Mouse (Mus musculus) urinary bladder, postnatal 4 days (tissue): ENCODE data around the gene Arpp21.

Experiments used
- DNase-seq, 2 experiments: peaks; one replicate each; pipeline ENCODE4 v3.0.0; 2021 to 2022; ENCODE audit warnings: low spot score in 2 of 2

Gene Arpp21

DNA sequence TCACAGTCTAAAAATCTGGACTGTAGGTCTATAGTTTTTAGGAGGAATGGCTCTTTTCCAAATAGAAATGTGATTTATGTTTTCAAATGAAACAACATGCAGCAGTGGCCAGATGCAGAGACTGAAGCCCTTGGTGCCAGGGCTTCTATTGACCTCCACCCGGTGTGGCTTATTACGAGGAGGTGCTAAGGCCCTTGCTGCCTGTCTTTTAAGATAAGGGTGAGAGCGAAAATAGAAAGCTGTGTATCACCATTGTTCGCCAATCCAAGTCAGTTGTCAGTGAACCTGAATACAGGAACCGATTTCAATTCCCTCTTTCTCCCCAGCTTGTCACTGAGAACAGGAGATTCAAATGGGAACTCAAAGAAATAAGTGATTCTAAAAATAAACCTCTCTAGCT, 57.3 kb downstream of the Arpp21 start:
- DNase-seq: no peak

DNA sequence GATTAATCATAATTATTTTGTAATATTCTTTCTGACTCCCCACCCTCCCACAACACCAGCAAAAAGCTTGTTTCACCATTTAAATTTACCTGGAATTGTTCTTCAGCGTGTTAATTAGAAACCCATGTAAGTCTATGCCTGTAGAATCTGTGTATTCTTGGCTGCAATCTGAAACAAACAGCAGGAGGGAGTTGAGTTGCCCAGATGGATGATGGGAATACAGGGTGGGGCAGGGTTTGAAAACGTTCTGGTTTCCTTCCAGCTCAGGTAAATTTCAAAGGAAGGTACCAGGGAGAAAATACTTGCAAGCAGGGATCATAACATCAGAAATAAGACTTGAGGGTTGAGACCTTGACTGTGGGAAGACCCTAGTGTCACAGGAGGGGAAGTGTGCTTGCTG, 58.2 kb downstream of the Arpp21 start:
- DNase-seq: no peak

GRCm38 (mm10) chr9:112176317-112176716, 59.4 kb downstream of the Arpp21 start:
- DNase-seq: no peak

GRCm38 (mm10) chr9:112174407-112175357, 61.1 kb downstream of the Arpp21 start:
- no peak for DNase-seq

GRCm38 (mm10) chr9:112173778-112174177, 62.0 kb downstream of the Arpp21 start:
- no peak for DNase-seq

- no peak for DNase-seq
These were observed 71.1 kb downstream of the Arpp21 start for GRCm38 (mm10) chr9:112164677-112165076.

GRCm38 (mm10) chr9:112160981-112161380, 74.8 kb downstream of the Arpp21 start:
- no peak for DNase-seq

- DNase-seq: no peak
These were observed 81.8 kb downstream of the Arpp21 start for GRCm38 (mm10) chr9:112153972-112154371.

DNA sequence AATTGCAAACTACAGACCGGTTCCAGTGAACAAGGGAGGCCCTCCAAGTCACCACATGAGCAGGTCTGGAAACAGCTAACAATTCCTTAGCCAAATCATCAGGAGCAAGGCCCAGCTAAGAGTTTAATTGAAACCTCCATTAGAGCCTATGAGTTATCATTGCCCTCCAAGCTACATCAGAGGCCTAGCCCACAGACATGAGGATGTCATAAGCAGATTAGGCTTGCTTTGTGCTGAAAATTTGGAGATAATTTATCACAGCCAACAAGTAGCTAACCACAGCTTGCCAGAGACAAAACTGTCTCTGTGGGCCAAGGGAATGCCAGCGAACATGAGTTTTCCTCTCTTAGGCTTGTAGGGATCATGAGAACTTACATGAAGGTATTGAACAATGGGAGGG, 83.0 kb downstream of the Arpp21 start:
- DNase-seq: no peak

- no peak for DNase-seq
These were observed 84.6 kb downstream of the Arpp21 start for GRCm38 (mm10) chr9:112151177-112151576.

DNA sequence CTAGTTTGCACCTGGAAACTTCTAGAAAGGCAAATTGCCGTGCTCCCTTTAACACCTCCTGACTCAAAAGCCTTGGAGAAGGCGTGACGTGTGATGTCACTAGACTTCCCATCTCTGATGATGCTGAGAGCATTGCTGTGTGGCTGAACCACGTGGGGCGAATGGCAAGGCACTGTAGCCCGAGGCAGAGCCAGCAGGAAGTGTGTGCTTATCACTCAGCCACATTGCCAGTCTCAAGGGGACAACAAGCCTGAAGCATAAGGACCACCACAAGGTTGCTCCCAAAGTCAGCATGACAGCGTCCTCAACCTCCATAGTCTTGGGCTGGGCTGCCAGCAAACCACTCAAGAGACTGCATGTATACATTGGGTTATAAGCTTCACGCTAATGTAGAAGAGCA, 95.1 kb downstream of the Arpp21 start:
- DNase-seq: no peak

- no peak for DNase-seq
These were observed 97.9 kb downstream of the Arpp21 start for GRCm38 (mm10) chr9:112137820-112138219.

DNA sequence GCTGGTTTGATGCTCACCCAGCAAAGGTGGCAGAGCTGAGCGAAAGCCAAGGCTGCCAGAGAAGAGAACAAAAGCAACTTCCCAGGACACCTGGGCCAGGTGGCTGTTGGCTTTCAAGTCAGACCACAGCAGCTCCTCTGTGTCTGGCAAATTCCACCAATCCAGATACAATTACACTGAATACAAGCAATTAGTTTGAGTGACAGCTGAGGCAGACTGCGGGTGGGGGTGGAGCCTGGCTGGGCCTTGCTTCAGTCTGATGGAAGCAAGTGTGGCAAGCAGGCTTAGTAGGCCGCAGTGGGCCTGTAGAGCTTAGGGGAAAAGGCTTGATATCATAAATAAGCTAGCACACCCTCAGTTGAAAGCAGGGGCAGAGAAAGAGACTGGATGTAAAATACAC, 104.9 kb downstream of the Arpp21 start:
- no peak for DNase-seq

GRCm38 (mm10) chr9:112124667-112125066, 111.1 kb downstream of the Arpp21 start:
- no peak for DNase-seq

DNA sequence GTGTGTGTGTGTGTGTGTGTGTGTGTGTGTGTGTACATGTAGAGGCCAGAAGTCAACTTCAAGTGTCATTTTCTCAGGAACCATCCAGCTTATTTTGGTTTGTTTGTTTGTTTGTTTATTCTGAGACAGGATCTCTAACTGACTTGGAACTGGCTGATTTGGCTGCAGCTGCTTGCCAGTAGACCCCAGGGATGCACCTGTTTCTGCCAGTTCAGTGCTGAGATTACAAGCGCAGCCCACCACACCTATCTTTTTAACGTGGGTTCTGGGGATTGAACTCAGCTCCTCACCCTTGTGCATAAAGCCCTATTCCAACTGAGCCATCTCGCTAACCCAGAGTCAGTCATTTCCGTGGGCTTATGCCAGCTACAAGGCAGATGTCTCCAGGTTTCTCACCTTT, 111.6 kb downstream of the Arpp21 start:
- no peak for DNase-seq

DNA sequence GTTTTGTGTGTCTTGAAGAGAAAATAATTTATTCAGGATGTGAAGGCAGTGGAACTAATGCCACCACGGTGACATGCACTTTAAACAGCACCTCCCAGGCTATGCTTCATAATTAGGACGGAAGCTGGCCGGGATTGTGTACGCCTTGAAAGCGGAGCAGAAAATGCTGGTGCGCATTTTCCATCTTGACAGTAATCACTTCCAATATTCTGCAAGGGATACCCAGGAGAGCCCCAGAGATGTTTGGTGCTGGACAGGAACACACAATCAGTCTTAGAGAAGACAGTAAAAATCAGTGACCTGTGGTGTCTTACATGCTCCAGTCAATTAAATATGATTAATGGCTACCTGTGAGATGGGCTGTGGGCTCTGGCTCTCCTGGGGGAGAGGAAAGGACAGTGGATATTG, 112.3 kb downstream of the Arpp21 start:
- no peak for DNase-seq

DNA sequence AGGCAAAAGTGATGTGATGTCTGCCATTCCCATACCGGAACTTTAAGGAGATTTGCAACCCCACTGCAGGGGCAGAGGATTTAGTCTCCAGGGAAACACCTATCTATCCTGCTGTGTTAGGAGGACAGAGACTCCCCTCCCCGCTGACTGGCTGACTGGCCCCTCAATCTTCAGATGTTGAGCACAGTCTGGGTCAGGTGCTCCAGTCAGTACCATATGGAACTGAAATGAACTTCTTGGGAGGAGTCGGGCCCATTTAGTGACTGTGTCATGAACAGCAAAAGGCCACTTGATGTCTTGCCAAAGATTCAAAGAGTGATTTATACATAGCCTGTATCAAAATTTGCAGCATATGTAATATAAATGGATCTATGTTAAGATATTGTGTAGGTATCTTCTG, 116.2 kb downstream of the Arpp21 start:
- DNase-seq: no peak

- no peak for DNase-seq
These were observed 116.7 kb downstream of the Arpp21 start for GRCm38 (mm10) chr9:112119106-112119433.

DNA sequence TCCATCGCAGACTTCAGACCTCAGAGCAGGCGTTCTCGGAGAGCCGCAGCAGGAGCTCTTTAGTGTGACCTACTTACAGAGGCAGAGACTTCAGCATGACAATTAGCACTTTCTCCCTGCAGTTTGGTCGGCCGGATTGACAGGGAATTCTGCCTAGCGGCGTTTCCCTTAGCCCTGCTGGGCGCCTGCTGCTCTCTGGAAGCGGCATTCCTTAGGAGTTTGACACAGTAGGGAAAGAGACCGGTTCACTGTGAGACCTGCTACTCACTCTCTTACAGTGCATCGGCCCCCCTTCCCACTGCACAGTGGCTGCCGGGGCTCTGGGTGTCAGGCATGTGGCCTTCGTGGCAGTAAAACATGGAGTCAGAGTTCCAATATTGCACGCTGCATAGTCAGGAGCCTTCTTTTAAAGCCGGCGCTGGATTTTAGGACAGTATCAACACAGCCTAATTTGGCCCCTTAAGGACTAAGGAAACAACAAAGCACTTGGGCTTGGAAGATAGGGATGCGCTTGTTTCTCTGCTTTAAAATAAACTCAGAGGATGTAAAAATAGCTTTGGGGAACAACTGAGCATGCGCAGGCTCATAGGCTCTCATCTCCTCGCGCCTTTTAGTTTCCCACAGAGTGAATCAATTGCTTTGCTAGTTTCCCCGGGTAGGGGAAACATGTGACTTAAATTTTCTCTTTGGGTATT, 117.2 kb downstream of the Arpp21 start:
- DNase-seq: no peak

DNA sequence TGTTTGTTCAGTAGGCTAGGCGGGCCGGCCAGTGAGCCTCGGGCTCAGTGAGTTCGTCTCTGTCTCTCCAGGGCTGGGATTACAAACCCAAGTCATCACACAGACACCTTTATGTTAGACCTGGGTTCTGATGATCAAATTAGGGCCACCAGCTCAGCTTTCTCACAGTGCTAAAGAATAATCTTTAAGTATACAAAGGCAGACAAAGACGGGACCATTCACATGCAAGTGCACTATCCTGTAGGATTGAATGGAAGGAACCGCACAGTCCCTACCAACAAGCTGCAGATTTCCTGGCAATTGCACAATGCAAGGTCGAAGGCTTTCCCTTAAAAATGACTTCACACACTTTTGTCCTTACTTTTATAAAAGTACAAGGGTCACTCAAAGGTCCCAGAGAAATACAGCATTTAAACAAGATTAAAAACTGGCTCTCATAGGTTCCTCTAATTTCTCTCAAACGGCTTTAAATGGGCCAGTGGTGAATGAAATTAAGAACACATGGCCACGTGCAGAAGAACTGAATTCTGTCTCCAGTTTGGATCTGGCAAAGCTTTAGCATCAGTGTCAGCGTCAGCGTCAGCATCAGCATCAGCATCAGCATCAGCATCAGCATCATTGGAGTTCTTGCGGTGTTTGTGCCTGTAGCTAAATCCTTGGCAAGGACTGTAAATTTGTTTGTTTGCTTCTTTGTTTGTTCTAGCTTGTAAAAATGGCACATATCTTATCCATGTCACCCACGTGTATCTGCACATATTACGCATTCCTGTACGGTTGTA, 117.9 kb downstream of the Arpp21 start:
- no peak for DNase-seq

DNA sequence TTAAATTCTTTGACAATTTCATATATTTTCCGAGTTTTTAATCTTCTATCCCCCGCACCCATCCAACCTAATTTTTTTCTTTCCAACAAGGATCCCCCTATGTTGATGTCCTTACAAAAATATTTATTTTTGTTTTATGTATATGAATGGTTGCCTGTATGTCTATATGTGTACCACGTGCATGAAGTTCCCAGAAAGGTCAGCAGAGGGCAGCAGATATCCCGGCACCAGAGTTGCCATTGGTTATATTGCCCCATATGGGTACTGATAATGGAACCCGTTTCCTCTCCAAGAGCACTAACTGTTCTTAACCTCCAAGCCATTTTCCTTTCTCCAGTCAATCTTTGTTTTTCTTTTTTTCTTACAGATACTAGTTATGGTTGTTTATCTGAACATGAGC, 124.1 kb downstream of the Arpp21 start:
- DNase-seq: no peak

DNA sequence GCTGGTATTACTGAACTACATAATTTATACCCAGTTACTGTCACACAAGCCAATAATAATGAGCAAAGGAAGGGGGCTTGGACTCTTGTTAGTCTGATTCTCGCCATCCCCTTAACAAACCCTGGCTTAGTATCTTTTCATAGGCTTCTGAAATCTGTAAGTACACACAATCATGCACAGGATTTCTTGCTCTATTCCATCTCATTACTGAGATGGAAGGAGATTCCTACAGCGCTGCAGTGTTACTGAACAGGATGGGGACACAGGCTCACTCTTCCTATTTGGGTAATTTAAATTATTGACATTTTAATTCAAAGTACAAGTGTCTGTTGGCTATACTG, 132.9 kb downstream of the Arpp21 start:
- DNase-seq: no peak
